Mouse (Mus musculus): Measurements from ENCODE around the gene Bud23. TPM values are rescaled to one million over a fixed set of nuclear protein-coding genes. Genes with fewer than 3 reads are reported as not detected.

Bud23 gene
- polyA plus RNA-seq, 1 experiment from 2014 or later, result 143 TPM

Other genes starting within 250 kb of the Bud23 start
- not detected in 2 replicates for gene Tmem270, start 158.2 kb downstream of the Bud23 start, polyA plus RNA-seq (2015; fragmentation: Nextera tagmentation; extraction: Ambion mirVana)
- 0.45 and 2.0 TPM in 2 replicates for gene Cldn13, start 149.4 kb downstream of the Bud23 start, polyA plus RNA-seq (2015; fragmentation: Nextera tagmentation; extraction: Ambion mirVana)
- gene Mettl27, start 132.6 kb downstream of the Bud23 start, polyA plus RNA-seq (2015; fragmentation: Nextera tagmentation; extraction: Ambion mirVana), result 19.9 and 21.7 TPM in 2 replicates
- gene Cldn4, start 118.0 kb downstream of the Bud23 start, polyA plus RNA-seq (2015; fragmentation: Nextera tagmentation; extraction: Ambion mirVana), result 16.7 and 18.9 TPM in 2 replicates
- gene Cldn3, start 78.7 kb downstream of the Bud23 start, polyA plus RNA-seq (2015; fragmentation: Nextera tagmentation; extraction: Ambion mirVana), result 8.1 and 8.4 TPM in 2 replicates
- gene Abhd11, start 55.8 kb downstream of the Bud23 start, polyA plus RNA-seq (2015; fragmentation: Nextera tagmentation; extraction: Ambion mirVana), result 51.7 and 55.1 TPM in 2 replicates
- gene Stx1a, start 41.5 kb downstream of the Bud23 start, polyA plus RNA-seq (2015; fragmentation: Nextera tagmentation; extraction: Ambion mirVana), result 11.7 and 13.1 TPM in 2 replicates
- gene Dnajc30, start 757 bp downstream of the Bud23 start, polyA plus RNA-seq (2015; fragmentation: Nextera tagmentation; extraction: Ambion mirVana), result 35.5 and 35.7 TPM in 2 replicates
- gene Vps37d, start 13.3 kb upstream of the Bud23 start, polyA plus RNA-seq (2015; fragmentation: Nextera tagmentation; extraction: Ambion mirVana), result 12.7 and 15.1 TPM in 2 replicates
- 1.6 and 2.2 TPM in 2 replicates for gene Mlxipl, start 24.9 kb upstream of the Bud23 start, polyA plus RNA-seq (2015; fragmentation: Nextera tagmentation; extraction: Ambion mirVana)
- 29.0 and 32.5 TPM in 2 replicates for gene Tbl2, start 84.7 kb upstream of the Bud23 start, polyA plus RNA-seq (2015; fragmentation: Nextera tagmentation; extraction: Ambion mirVana)
- 47.3 and 50.0 TPM in 2 replicates for gene Bcl7b, start 103.3 kb upstream of the Bud23 start, polyA plus RNA-seq (2015; fragmentation: Nextera tagmentation; extraction: Ambion mirVana)
- gene Baz1b, start 122.3 kb upstream of the Bud23 start, polyA plus RNA-seq (2015; fragmentation: Nextera tagmentation; extraction: Ambion mirVana), result 48.9 and 50.3 TPM in 2 replicates
- 19.4 and 21.1 TPM in 2 replicates for gene Fzd9, start 186.3 kb upstream of the Bud23 start, polyA plus RNA-seq (2015; fragmentation: Nextera tagmentation; extraction: Ambion mirVana)